Mouse (Mus musculus) 416B (cell line): ENCODE results near the gene Pde4d.
A peak's percentile ranks its signal among the peaks of the same experiment; 100 is the strongest.

Source experiments
- DNase-seq: peaks from one replicate; pipeline ENCODE4 v3.0.0; 2011; ENCODE audit warnings: low read depth

Gene Pde4d

GRCm38 (mm10) chr13:109181363-109181762 is 731.6 kb downstream of the Pde4d start:
- DNase-seq = no peak

- DNase-seq = no peak
Observed at GRCm38 (mm10) chr13:109190652-109191051, 740.9 kb downstream of the Pde4d start.

GRCm38 (mm10) chr13:109191176-109191575 is 741.4 kb downstream of the Pde4d start:
- no peak for DNase-seq

GRCm38 (mm10) chr13:109205541-109205940 is 755.8 kb downstream of the Pde4d start:
- DNase-seq = peak; percentile 87

- no peak for DNase-seq
Observed at GRCm38 (mm10) chr13:109208607-109209006, 758.9 kb downstream of the Pde4d start.

GRCm38 (mm10) chr13:109209413-109209812 is 759.7 kb downstream of the Pde4d start:
- DNase-seq = peak; percentile 77

- DNase-seq = peak; percentile 81
Observed at GRCm38 (mm10) chr13:109210403-109210802, 760.7 kb downstream of the Pde4d start.

GRCm38 (mm10) chr13:109211471-109211870 is 761.7 kb downstream of the Pde4d start:
- peak; percentile 14 for DNase-seq

- DNase-seq = peak; percentile 69
Observed at GRCm38 (mm10) chr13:109211941-109212487, 762.3 kb downstream of the Pde4d start.

- peak; percentile 74 for DNase-seq
Observed at GRCm38 (mm10) chr13:109212788-109213473, 763.2 kb downstream of the Pde4d start.

GRCm38 (mm10) chr13:109219019-109219725 is 769.4 kb downstream of the Pde4d start:
- no peak for DNase-seq

GRCm38 (mm10) chr13:109228967-109229617 is 779.3 kb downstream of the Pde4d start:
- DNase-seq = peak; percentile 91

GRCm38 (mm10) chr13:109229618-109230334 is 780.0 kb downstream of the Pde4d start:
- DNase-seq = peak; percentile 95

- DNase-seq = peak; percentile 95
Observed at GRCm38 (mm10) chr13:109230335-109230987, 780.7 kb downstream of the Pde4d start.

- DNase-seq = peak; percentile 96
Observed at GRCm38 (mm10) chr13:109231848-109232460, 782.2 kb downstream of the Pde4d start.

- DNase-seq = peak; percentile 83
Observed at GRCm38 (mm10) chr13:109232531-109232930, 782.8 kb downstream of the Pde4d start.

- peak; percentile 52 for DNase-seq
Observed at GRCm38 (mm10) chr13:109233911-109234613, 784.3 kb downstream of the Pde4d start.

- DNase-seq = peak; percentile 70
Observed at GRCm38 (mm10) chr13:109236047-109236446, 786.3 kb downstream of the Pde4d start.

- peak; percentile 54 for DNase-seq
Observed at GRCm38 (mm10) chr13:109238670-109239069, 788.9 kb downstream of the Pde4d start.

- peak; percentile 99 for DNase-seq
Observed at GRCm38 (mm10) chr13:109239296-109239695, 789.5 kb downstream of the Pde4d start.
